Mouse (Mus musculus) adipose tissue, adult 10 weeks (tissue): Measurements from ENCODE around the gene Dcun1d4. TPM values are rescaled to one million over a fixed set of nuclear protein-coding genes. Genes with fewer than 3 reads are reported as not detected.

Experiments used
- polyA plus RNA-seq: library from polyadenylated mRNA; stranded (reverse); fragments of 350-450 nt; fragmentation: Illumina TruSeq; extraction: RNeasy Lipid Tissue Mini Kit (QIAGEN cat#74804); gene quantifications from one replicate; pipeline ENCODE4 v1.2.3, GENCODE M21; 2014; ENCODE audit warnings: low read depth, low replicate concordance

Gene Dcun1d4
- polyA plus RNA-seq = 18.7 TPM

GRCm38 (mm10) chr5:73480700-73481099 is at the start of gene Dcun1d4:
Dcun1d4 (plus strand) TSS chr5:73481000.

Other genes starting within 250 kb of the Dcun1d4 start
- 47.4 TPM for gene Fryl, start 224.4 kb upstream of the Dcun1d4 start, polyA plus RNA-seq
- 161 TPM for gene Ociad1, start 188.2 kb upstream of the Dcun1d4 start, polyA plus RNA-seq
- gene Ociad2, start 140.0 kb upstream of the Dcun1d4 start, polyA plus RNA-seq = 44.1 TPM
- gene Cwh43, start 74.9 kb upstream of the Dcun1d4 start, polyA plus RNA-seq = 56.9 TPM
- gene Lrrc66, start 151.5 kb downstream of the Dcun1d4 start, polyA plus RNA-seq = 0.15 TPM
- gene Sgcb, start 166.8 kb downstream of the Dcun1d4 start, polyA plus RNA-seq = 11.1 TPM
- gene Spata18, start 170.4 kb downstream of the Dcun1d4 start, polyA plus RNA-seq = 21.9 TPM